Mouse (Mus musculus) left cerebral cortex, adult 2 months (tissue): Measurements from ENCODE around the gene Atp7b. TPM values are rescaled to one million over a fixed set of nuclear protein-coding genes. Genes with fewer than 3 reads are reported as not detected.

ENCODE experiments used
- DNase-seq, 2 experiments: peaks; one replicate each; pipeline ENCODE4 v3.0.0; 2021 to 2022; ENCODE audit warnings: low spot score in 2 of 2, mixed read lengths in 1 of 2; ENCODE audit errors: extremely low spot score in 1 of 2
- H3K27ac ChIP-seq: fragments of 200-600 bp; 2 replicates; pipeline ENCODE4 v1.8.1; 2022
- H3K4me3 ChIP-seq: fragments of 200-600 bp; 2 replicates; pipeline ENCODE4 v1.8.1; 2022
- CTCF ChIP-seq: fragments of 200-600 bp; IDR thresholded peaks from 2 replicates; pipeline ENCODE4 v1.8.1; 2022; ENCODE audit warnings: antibody characterized with exemption, mild to moderate bottlenecking, moderate library complexity
- intact Hi-C: fragments of 180-260 bp; cut with DNase I; formaldehyde crosslinking; loops from one replicate; pipeline ENCODE4 v1.15.1; 2025
- total RNA-seq, 2 experiments: library from RNA; stranded (reverse); gene quantifications; 2 replicates each; pipeline ENCODE4 v1.2.3; 2021

Atp7b gene
- total RNA-seq, 2 experiments from 2014 or later: 1.9 to 2.1 TPM

DNA sequence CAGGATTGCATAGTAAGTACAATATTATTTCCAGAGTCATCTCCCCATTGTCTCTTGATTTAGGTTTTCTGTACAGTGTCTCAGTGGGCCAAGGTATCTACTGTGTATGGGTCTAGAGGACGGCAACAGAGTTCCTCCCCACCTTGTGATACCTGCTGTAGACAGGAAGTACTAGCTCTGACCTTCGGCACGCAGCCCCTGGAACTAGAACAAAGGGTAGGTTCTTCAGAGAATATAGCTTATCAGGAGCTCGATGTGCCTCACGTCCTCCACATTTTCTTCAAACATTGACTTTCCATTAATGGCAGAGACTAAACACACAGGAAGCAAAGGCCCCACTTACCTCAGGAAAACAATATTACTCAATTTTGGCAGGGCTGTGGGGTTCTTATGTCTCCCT lies 40.6 kb downstream of the Atp7b start:
- no peak overlapping the region for H3K4me3 ChIP-seq
- no peak overlapping the region for H3K27ac ChIP-seq
- no peak for TF ChIP-seq CTCF
- intact Hi-C loops: no loop called here
- DNase-seq: no peak

GRCm38 (mm10) chr8:22017731-22018130 lies 42.4 kb downstream of the Atp7b start:
- no peak overlapping the region for H3K4me3 ChIP-seq
- intact Hi-C loops: no loop called here
- DNase-seq: no peak
- no peak overlapping the region for H3K27ac ChIP-seq
- no peak for TF ChIP-seq CTCF

- Histone ChIP-seq H3K27ac (no peak overlapping the region), H3K4me3 (peak overlapping the region; percentile 36)
- intact Hi-C loops: no loop called here
- no peak for DNase-seq
- TF ChIP-seq CTCF: no peak
These were observed 46.9 kb downstream of the Atp7b start for GRCm38 (mm10) chr8:22013034-22013707.

DNA sequence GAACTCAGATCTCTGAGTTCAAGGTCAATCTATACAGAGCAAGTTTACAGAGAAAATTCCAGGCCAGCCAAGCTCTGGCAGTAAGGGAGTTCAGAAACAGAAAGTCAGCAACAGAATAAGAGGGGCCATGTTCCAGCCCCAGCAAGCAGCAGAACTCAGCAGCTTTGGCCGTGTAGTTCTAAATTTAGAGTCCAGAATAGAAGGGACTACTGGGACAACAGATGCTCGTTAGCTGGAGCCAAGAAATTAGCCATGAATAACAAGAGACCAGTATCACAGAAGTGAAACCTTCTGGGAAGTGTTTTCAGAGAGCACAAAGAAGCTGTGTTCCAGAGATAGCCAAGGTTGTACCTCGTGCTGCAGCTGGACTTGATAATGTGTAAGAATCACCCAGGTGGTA lies 50.7 kb downstream of the Atp7b start:
- Histone ChIP-seq H3K27ac (no peak overlapping the region), H3K4me3 (no peak overlapping the region)
- intact Hi-C loops: no loop called here
- no peak for DNase-seq
- TF ChIP-seq CTCF: no peak

DNA sequence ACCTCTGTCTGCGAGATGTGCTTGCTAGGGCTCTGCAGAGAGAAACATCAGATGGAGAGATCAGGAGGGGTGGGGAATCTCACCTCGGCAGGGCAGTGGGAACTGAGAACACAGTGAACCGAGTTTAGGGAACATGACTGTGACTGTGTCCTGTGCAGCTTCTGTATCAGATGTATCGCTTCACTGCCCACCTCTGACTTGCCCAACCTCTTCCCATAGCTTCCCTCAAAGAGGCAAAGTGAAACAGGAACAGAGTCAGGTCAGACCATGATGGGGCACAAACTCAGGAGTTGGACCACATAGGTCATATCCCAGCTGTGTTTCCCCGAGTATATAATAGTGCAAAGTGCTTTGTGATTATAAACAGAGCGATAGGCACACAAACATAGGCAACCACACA lies 53.7 kb downstream of the Atp7b start:
- no peak overlapping the region for H3K27ac ChIP-seq
- TF ChIP-seq CTCF: no peak
- intact Hi-C loops: no loop called here
- no peak for DNase-seq
- H3K4me3 ChIP-seq: no peak overlapping the region

DNA sequence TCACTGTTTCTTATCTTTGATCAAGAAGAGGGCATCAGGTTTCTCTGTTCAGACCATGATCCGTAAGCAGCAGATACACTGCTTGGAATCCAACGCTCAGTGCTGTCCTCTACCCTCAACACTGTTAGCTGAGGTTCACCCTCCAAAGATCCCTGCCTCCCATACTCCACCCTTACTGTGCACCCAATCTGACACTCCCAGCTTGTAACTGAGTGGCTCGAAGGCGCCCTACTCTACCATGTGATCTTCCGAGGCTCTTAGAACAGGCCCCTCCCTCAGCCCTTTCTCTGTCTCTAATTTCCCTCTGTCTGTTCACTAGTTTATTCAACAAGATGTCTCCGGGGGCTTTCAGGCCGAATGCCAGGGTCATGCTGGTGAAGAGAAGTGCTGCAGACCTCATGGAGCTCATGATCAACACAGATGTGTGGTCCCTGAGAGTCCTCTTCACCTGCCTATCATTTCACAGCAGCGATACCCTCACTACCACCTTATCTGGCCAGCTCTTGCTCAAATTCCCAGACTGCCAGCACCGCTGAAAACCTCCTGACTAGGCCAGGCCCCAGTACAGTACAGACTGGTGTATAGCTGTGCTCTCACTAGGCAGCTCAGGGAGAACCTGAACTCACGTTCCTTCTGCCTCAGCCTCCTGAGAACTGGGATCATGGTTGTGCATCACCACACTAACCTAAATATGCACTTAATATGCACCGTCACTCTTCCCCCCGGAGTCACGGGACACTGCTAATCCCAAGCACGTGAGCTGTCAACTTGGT lies 55.2 kb downstream of the Atp7b start:
- no peak for DNase-seq
- TF ChIP-seq CTCF: no peak
- intact Hi-C loops: no loop called here

DNA sequence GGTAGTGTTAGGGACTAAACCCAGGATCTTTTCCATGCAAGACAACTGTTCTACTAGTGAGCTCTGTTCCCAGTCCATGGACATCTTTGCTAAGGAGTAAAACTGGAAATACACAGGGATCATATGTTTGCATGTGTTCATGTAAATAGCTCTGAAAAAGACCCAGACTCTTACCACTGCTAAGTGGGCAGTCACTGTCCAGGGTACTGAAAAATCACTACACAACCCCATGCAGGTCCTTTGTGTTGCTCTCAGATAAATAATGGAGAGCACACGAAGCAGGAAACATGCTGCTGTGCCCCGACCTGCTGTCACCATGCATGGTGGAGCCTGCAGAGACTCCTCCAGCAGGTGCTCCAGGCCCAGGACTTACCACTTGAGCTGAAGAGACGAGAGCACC lies 64.9 kb downstream of the Atp7b start:
- no peak for DNase-seq
- H3K27ac ChIP-seq: no peak overlapping the region
- no peak overlapping the region for H3K4me3 ChIP-seq
- TF ChIP-seq CTCF: no peak
- intact Hi-C loops: loop anchor here (10.0 kb wide), 1 partner anchor 400 kb away; the partner anchor contains the start of gene Slc25a15

More for the DNA sequence above, 55.2 kb downstream of the Atp7b start:
- no peak overlapping the region for H3K4me3 ChIP-seq
- no peak overlapping the region for H3K27ac ChIP-seq

- Histone ChIP-seq H3K27ac (no peak overlapping the region), H3K4me3 (no peak overlapping the region)
- peak; percentile 53 to 65 for DNase-seq
- intact Hi-C loops: loop anchor here (5.0 to 10.0 kb wide), 3 partner anchors 55 to 403 kb away; partner anchors contain the start of genes Nek3 and Slc25a15
- TF ChIP-seq CTCF: peak; percentile 88
These were observed 67.9 kb downstream of the Atp7b start for GRCm38 (mm10) chr8:21992184-21992583.

- intact Hi-C loops: loop anchor here (5.0 kb wide), 1 partner anchor 974 kb away; no protein-coding TSS in a partner anchor
- DNase-seq: peak; percentile 22 to 32
- Histone ChIP-seq H3K4me3 (no peak overlapping the region), H3K27ac (no peak overlapping the region)
- peak; percentile 67 for TF ChIP-seq CTCF
These were observed 78.3 kb downstream of the Atp7b start for GRCm38 (mm10) chr8:21981664-21982337.

DNA sequence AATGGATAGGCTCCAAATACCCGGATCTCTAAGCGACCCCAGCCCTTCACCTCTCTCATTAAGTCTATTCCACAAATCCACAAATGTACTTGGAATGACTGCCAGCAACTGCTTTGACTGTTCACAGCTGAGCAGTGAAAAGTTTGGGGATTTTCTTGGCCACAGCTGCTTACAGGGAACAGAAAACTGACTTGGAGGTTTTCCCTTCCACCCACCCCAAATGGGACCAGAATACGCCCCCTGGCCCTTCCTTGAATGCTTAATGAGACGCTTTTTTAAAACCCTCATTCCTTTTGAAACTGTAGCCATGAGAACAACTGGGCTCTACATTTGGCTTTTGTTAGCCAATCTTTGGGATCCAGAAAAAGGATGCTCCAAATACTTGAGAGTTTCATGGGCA lies 81.9 kb downstream of the Atp7b start:
- Histone ChIP-seq H3K27ac (no peak overlapping the region), H3K4me3 (no peak overlapping the region)
- TF ChIP-seq CTCF: no peak
- no peak for DNase-seq
- intact Hi-C loops: no loop called here

DNA sequence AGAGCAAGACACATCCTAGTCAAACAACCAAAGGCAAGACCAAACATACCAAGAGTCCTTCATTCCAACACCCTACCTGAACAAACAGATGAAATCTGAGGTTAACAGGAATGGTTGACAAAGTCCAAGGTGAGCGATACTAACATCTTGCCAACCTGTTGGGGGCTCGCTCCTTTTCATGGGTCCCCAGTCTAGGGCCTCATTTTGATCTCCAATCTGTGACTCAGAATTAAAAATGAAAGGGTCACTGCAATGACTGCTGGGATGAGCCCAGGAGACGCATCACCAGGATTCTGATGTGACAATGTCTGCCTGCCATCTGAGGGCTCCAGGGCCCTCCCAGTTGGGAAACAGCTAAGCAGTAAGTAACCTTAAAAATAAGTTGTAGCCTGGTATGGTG lies 90.6 kb downstream of the Atp7b start, which contains the start of gene Ccdc70:
Gene Ccdc70, plus strand, starts transcription at position 301 of the 400 bp plus-strand sequence.
- no peak for TF ChIP-seq CTCF
- intact Hi-C loops: no loop called here
- DNase-seq: no peak
- Histone ChIP-seq H3K27ac (no peak within 1 kb of the TSS), H3K4me3 (no peak within 1 kb of the TSS)

GRCm38 (mm10) chr8:21966646-21967045 lies 93.5 kb downstream of the Atp7b start:
- Histone ChIP-seq H3K27ac (no peak overlapping the region), H3K4me3 (no peak overlapping the region)
- TF ChIP-seq CTCF: no peak
- intact Hi-C loops: no loop called here
- no peak for DNase-seq
